Mouse (Mus musculus) CD4-positive, CD25-positive, alpha-beta regulatory T cell, adult 2 months (primary cell): ENCODE measurements around the gene Cdk9.

ENCODE experiments used
- DNase-seq: peaks from one replicate; pipeline ENCODE4 v3.0.0-alpha.2; 2012; ENCODE audit warnings: low read depth, low spot score

Gene Cdk9

GRCm38 (mm10) chr2:32708643-32709042 lies 4.2 kb downstream of the Cdk9 start:
- peak; percentile 84 for DNase-seq

GRCm38 (mm10) chr2:32706971-32707370 lies 5.9 kb downstream of the Cdk9 start:
- no peak for DNase-seq

GRCm38 (mm10) chr2:32705018-32705417 lies 7.9 kb downstream of the Cdk9 start:
- DNase-seq, result no peak

GRCm38 (mm10) chr2:32704021-32704421 lies 8.9 kb downstream of the Cdk9 start, which contains the start of gene Fpgs:
Fpgs (minus strand) TSS chr2:32704145.
- no peak for DNase-seq

GRCm38 (mm10) chr2:32703046-32703445 lies 9.8 kb downstream of the Cdk9 start:
- DNase-seq, result no peak

- DNase-seq, result no peak
Observed at GRCm38 (mm10) chr2:32700966-32701743, 11.7 kb downstream of the Cdk9 start.

GRCm38 (mm10) chr2:32699680-32700079 lies 13.2 kb downstream of the Cdk9 start:
- DNase-seq, result no peak

- DNase-seq, result no peak
Observed at GRCm38 (mm10) chr2:32694691-32695090, 18.2 kb downstream of the Cdk9 start.

- peak; percentile 98 for DNase-seq
Observed at GRCm38 (mm10) chr2:32693823-32694411, 19.0 kb downstream of the Cdk9 start.

GRCm38 (mm10) chr2:32693282-32693681 lies 19.6 kb downstream of the Cdk9 start:
- DNase-seq, result no peak

GRCm38 (mm10) chr2:32692496-32692895 lies 20.4 kb downstream of the Cdk9 start:
- no peak for DNase-seq

GRCm38 (mm10) chr2:32691041-32691440 lies 21.8 kb downstream of the Cdk9 start:
- DNase-seq, result no peak

GRCm38 (mm10) chr2:32689420-32689819 lies 23.5 kb downstream of the Cdk9 start:
- DNase-seq, result peak; percentile 96

GRCm38 (mm10) chr2:32687562-32687961 lies 25.3 kb downstream of the Cdk9 start:
- DNase-seq, result no peak

- DNase-seq, result no peak
Observed at GRCm38 (mm10) chr2:32686640-32687039, 26.2 kb downstream of the Cdk9 start.

GRCm38 (mm10) chr2:32685807-32686206 lies 27.1 kb downstream of the Cdk9 start:
- DNase-seq, result no peak

- no peak for DNase-seq
Observed at GRCm38 (mm10) chr2:32684681-32685428, 28.0 kb downstream of the Cdk9 start.

- no peak for DNase-seq
Observed at GRCm38 (mm10) chr2:32683701-32684100, 29.2 kb downstream of the Cdk9 start.

- DNase-seq, result no peak
Observed at GRCm38 (mm10) chr2:32682721-32683417, 30.0 kb downstream of the Cdk9 start.

- no peak for DNase-seq
Observed at GRCm38 (mm10) chr2:32681754-32682153, 31.1 kb downstream of the Cdk9 start.

GRCm38 (mm10) chr2:32680961-32681650 lies 31.8 kb downstream of the Cdk9 start:
- DNase-seq, result no peak
